Mouse (Mus musculus) retina, postnatal 7 days (tissue): ENCODE measurements around the gene Plch1.

Experiments used
- DNase-seq: peaks from one replicate; pipeline ENCODE4 v3.0.0-alpha.2; 2012; ENCODE audit warnings: low read depth, low spot score

Plch1 gene

DNA sequence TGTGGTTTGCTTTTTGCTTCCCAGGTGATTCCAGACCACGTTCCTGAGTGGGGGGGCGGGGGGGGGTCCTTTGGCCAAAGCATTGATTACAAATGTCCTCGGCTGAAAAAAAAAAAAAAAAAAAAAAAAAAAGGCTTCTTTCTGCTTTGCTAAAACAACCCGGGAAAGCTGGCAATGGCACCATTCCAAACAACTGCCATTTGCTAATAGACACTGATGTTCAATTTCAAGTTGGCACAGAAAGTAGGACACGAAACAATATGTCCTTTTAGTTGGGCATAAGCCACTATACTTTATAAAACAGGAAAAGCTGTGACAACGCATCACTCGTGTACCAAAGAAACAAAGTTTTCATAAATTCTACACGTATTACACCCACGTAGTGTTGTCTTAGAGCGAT lies 36.6 kb downstream of the Plch1 start:
- no peak for DNase-seq

DNA sequence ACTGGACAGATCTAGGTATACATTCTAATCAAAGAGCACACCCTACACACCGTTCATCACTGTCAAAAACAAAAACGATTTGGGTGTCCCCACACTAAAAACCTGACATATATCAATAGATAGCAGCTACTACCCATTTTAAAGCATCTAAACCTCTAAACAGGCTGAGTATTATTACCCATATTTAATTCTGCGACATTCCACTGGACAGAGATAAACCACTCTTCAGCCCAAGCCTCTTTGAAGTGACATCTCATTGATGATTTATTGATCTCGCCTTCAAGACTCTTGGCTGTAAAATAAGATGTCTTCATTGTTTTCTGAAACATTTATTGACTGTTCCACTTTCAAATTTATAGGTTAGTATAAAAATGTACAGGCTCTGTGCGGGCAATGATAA lies 46.4 kb downstream of the Plch1 start:
- DNase-seq, result no peak

DNA sequence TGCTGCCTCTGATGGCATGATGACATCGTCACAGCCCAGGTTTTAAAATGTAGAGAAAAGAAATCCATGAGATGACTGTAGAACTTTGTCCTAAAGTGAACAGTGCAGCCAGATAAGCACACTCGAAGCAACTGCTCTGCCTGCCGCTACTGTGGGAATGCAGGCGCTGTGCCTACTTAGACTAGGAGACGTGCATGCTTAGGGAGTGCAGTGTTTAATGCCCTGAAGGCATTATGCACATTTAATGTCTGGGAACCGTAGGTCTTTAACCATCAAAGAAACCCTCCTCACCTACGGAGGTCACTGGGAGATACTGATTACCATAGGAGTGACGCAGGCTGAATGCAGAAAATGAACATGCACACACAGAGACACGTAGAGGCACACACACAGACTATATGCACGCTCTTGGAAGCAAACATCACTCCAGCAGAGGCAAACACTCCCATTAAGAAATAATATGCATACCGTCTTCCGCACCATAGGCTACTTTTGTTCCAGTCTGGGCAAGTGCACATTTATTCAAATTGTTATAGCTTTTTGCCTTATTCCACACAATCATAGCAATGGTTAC lies 48.1 kb downstream of the Plch1 start:
- DNase-seq, result no peak

DNA sequence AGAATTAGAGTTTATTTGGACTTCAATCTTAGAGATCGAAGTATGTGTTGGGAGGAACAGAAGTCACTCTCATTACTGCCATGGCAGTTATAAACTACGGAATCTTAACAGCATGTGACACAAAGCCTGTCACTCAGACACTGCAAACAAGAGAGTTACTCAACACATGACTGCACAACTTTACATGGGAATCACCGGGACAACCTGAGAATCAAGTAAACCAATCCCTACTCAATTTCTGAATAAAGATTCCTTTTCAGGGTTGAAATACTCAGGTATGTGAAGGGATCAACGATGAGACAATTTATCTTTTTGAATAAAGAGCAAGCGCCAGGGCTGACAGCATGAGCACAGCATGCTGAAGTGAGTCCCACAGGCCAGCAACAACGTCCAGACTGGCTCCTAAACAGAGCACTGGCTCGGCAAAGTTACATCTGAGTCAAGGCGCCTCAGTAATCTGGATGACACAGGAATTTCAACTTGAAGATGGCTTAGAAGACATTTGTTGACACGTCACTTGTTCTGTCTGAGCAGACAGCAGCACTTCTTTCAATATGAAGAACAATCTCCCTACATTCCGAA lies 49.4 kb downstream of the Plch1 start:
- no peak for DNase-seq

DNA sequence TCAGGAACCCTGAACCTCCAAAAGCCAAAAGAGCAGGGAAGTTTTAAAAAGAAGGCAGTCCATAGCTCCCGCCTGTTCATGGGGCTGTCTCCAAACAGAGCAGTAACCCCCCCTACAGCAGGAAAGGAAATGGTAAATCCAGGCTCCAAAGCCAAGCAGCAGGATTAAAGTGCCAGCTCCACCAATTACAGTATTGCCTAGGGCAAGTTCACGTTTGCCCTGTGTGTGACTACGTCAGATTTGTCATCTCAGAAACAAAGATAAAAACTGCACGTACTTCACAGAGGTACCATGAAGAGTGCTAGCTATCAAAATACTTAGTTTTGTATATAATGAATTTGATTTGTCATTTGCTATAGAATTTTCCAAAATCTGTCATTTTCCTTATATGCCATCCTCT lies 55.1 kb downstream of the Plch1 start:
- DNase-seq, result no peak

DNA sequence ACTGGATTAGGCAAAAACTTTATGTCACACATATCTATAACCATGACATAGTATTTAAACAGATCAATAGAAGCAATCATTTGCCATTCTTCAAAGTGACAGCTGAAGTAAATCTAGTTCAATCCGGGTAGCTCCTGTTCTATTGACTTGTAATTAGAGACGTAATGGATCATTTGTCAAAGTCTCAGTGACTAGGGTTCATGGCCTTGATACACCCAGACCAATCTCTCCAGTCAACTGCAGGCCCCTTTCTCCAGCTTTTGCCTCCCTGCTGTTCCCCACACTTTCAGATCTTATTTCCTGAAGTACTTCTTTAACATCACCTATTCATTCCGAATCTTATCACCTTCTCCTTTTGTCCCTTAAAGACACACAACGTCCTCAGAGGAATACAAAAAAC lies 56.8 kb downstream of the Plch1 start:
- no peak for DNase-seq

DNA sequence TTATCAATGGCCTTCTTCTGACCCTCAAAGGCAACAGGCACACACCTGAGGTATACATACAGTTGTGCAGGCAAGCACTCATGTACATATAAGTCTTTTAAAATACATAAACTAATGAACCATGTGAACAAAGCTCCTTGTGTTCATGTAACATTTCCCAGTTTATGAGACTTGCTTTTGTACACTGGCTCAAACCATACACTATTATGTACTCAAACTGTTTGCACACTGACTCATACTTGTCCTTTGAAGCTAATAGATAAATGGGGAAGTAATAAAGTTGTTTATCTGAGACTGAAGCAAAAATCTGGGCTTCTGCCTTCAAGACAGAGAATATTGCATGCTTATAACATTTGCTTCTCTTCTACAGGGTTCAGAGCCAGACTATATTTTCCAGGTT lies 61.5 kb downstream of the Plch1 start:
- no peak for DNase-seq

DNA sequence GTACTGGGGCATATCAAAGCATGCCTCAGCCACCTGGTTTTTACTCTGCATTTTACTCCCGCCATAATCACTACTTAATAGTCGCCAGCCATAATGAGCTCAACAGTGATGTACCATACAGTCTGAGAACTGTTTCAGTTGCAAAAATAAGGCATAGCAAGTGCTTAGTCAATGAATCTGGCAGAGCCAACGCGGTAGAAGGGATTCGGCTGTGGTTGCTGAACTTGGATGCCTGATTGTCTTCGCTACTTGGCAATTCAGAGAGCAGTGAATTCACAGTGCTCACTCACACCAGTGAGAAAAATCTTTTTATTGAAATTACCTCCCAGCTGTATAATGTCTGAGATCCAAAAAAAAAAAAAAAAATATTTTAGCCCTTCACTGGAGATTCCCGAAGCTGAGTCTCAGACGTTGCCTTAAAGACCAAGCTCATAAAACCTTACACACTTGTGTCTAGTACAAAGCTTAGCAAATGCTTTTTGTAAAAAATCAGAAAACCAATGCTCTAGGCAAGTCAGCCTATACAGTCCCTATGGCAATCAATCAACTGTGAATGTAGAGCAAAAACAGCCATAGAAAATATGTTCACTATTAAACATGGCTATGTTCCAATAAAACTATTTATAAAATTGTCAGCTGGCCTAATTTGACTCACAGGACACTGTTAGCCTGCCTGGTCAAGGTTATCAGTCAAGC lies 62.2 kb downstream of the Plch1 start:
- DNase-seq, result no peak

DNA sequence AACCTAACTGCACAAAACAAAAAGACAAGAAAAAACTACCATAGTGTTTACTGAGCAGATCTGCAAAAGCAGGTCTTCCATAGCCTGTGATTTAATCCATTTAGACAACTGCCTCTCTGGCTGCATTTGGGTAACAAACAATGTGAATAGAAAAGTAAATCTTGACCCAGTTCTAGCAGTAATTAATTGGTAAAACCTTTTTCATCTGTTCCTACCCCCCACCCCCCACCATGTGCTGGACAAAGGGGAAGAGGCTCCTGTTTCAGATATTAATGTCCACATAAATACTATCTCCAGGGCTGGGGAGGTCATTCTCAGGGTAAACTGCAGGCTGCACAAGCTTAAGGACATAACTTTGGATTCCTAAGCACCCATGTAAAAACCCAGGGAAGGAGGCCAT lies 63.5 kb downstream of the Plch1 start:
- no peak for DNase-seq

DNA sequence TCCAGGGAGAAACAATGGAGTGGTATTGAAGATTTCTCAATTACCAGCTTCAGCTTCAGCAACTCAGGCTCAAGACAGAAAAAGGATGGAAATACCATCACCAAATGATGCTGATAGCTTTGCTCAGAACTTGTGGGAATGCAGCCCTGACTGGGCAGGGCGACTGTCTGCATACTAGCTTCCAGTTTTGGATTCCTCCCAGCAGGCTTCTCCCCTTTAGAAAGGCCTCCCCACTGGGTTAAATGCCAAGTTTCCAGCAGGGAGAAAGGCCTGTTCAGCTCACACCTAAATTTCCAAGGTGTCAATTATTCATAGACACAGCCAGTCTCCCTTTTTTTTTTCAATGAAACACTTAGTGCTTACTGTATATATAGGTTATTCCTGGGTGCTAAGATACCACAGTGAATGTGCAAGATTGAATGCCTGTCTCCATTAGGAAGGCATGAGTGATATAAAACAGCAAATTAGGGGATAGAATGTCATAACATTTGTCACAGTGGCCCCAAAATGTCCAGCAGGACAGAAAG lies 75.3 kb downstream of the Plch1 start:
- no peak for DNase-seq

DNA sequence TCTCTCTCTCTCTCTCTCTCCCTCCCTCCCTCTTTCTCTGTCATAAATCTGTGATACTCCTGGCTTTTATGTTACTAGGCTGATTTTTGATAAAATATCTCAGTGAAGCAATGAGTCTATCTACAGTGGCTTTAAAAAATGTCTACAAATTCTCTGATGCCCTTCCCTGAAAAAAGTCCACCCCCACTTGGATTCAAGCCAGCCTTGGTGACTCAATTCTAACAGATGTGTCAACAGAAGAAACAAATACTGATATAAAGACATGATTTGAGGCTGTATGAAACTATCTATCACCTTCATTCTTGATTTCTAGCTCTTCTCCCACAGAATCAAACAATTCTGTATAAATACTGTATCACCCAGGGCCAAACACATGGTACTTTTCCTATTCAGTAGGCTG lies 76.6 kb downstream of the Plch1 start:
- DNase-seq, result no peak

DNA sequence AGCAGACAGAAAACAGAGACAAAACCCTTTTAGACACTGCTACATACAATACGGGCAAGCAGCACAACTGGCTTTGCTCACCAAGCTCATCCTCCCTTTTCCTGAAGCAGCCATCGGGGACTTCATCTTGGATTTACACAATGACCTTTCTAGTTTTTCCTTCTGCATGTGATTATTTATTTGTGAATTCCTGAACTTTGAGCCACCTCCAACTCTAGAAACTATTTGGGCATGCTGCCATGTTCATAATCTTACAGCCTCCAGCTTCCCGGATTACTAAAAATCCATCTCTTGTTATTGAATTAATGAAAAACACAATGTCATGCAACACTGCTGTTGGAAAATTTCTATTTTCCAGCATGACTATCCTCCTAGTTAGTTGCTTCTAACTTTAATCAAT lies 84.1 kb downstream of the Plch1 start:
- no peak for DNase-seq

DNA sequence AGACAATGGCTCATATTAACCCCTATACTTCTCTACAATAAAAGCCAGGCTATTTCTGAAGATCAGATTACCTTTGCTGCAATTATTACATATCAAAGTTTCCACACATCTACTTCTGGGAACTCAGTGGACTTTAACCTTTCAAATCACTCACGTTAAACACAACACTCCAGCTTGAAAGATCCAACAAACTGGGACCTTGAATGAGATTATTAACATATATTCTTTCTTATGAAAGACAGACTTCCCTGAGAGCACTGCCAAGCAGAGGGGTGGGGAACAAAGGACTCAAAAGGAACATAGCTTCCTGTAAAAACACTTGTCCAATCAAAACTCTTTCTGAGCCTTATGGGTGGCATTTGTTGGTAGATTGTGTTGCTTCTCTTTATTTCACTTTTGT lies 85.1 kb downstream of the Plch1 start:
- DNase-seq, result no peak

DNA sequence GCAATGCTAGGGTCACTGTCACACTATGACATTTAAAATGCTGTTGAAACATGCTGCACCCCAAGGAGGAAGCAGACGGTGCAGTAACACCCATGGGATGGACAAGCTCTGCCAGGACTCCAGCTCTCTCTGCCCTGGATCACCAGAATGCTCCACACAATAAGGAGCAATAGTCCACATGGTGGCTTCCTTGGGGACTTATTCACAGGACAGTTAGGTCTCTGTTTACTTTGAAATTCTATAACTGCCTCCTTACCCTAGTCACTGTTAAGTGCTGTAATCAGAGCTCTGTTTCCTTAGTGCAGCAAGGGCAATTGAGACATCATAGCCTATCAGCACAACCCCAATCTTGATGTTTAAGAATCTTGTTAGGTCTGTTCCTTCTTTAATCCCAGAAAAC lies 92.4 kb downstream of the Plch1 start:
- DNase-seq, result no peak

DNA sequence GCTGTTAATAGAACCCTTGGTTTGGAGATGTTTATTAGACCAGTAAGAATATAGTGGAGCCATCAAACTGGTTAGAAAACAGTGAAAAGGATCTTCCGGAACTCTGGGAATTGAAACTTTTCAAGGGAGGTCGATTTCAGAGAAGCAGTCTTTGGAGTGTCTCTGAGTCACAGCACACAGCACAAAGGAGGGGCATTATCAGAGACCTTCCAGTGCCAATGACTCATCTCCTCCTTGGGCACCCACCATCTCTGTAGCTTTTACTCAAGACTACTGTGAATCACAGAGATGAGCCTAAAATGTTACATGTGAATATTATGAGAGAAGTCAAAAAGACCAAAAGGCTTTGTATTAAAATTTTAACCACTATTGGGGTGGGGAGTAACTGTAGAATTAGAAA lies 93.8 kb downstream of the Plch1 start:
- no peak for DNase-seq

DNA sequence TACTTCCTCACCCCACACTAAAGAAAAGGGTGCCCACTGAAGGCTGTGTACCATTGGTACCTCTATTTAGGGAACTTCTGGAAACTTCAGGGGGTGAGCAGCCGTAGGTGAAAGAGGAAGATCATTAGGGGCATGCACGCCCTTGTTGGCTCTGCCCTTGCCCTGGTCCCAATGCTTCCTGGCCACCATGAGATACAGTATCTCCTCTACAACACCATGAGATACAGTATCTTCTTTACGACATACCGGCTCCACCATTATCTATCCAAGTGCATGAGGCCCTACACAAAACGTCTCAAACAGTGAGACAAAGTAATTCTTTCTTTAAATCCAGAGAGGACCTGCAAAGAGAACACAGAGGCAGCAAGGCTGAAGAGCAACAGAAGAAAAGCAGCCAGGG lies 98.6 kb downstream of the Plch1 start:
- no peak for DNase-seq

DNA sequence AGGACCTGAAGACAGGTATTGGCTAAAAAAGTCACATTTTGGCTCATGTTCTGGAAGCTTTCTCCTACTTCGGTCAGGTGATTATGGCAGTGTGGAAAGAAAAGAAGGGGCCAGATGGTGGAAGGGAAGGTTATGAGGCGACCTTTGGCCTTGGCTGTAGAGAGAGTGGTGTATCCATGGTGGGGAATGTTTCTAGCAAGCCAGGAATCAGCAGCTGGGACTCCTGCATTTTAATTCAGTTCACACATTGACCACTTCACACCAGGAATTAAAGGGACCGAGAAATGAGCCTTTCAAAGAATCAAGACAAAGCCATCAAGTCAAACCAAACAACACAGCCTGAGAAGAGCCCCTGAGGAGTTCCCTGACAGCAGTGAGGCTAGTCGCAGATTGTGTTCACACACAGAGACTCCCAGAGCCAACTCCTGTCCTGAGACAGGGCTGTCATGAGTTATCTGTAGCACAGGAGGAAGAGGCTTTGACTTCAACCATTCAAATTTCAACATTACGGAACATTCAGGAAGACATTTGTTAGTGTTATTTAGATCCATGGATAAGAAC lies 112.4 kb downstream of the Plch1 start:
- no peak for DNase-seq

DNA sequence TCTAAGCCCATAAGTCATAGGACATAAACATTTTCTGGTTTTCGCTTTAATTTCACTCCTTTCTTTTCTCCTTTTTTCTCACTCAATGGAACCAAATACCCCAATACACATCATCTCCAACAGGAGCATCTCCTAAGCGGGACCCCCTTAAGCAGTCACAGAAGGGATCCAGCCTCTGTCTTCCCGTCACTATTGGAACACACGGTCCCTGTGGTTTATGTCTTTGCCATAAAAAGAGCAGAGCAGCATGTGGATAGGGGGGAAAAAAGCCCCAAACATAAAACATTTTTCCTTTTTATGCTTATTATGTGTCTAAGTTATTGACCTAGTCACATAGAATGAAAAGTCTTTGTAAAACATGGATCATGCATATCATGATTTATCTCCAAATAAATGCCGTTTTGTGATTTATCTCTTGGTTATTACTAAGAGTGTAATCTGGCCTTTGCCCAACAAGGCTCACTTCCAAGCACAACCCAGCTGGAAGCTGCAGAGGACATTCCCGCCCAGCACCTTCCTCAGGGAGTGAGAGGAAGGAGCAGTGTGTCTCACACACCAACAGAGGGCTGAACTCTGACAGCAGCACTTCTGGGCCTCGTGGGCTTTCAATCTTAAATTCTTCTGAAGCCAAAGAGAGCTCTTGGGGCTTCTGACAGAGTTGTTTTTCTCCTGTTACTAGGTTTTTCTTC lies 126.5 kb downstream of the Plch1 start:
- DNase-seq, result no peak

DNA sequence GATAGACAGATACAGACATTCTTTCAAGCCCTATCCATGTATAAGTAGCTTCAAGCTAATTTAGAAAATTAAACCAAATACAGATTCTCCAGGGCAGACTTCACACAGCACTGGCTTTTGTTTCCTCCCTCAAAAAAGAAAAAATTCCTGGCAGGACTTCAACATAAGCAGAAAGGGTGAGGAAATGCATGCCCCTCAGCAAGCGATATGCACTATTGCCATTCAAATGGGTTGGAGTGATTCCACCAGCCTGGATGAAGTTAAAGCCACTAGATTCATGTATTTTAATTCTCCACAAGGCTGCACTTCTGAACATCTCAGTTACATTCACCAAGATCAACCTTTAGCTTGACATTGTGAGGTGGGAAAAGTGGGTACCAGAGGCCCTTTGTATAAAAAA lies 138.5 kb downstream of the Plch1 start:
- DNase-seq, result no peak

DNA sequence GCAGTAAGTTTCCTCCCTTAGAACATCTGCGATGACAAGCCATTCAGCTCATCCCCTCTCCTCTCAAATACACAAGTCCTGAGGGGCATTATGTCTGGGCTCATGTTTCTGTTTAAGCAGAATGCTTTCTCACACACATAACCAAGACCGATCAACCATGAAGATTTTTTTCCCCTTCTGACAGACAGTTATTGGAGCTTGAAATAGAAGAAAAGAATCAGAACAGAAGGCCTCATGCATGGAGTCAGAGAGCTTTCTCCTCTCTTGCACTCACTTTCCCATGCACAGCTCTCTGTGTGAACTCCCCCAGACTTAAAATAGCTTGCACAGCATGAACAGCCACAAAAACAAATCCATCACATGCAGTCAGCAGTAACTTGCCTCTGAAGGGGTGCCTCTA lies 159.2 kb downstream of the Plch1 start:
- no peak for DNase-seq

DNA sequence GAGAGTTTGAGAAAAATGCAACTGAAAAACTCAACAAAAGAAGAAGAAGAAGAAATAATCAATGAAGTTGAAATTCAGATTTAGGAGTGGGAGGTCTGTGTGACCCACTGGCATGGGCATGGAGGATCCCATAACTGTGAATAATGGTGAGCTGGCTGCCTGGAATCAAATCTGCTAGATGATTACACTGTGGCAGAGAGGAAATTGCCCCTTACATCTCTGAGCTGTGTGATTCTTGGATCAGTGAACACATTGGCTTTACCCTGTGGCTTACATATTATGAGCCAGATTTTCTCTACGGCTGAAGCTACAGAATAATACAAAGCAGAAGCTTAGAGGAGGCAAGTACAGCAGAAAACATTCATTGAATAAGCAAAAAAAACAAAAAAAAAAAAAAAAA lies 170.9 kb downstream of the Plch1 start:
- DNase-seq, result no peak

DNA sequence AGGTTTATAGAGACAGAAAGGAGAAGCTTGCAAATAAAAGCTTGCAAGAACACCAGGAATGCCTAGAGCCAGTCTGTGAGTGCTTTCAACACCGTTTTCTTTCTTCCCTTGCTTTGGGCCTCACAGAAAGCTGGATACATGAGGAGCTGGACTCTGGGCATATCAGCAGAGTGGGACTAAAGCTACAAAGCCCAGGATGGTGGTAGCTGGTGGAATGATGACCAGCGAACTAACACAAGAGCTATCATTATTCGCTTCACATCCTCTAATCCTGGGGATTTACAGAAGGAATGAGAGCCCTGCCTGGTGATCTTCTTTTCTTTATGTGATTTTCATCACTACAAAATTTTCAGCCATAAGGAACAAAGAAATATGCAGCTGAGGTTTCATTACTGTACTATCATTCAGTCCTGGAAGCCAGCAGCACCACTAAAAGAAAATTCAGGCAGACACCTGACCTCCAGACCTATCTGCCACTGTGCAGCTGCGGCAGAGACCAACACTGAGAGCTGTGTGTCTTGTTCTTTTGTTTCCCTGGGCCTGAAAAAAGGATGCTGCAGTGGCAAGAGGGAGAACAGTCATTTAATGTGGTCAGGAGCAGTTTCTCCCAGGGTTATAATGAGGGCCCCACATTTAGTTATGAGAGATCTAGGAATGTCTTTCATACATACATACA lies 172.5 kb downstream of the Plch1 start:
- DNase-seq, result no peak
